Mouse (Mus musculus) adrenal gland, postnatal 25 days (tissue): ENCODE measurements around the gene Spsb1. TPM values are rescaled to one million over a fixed set of nuclear protein-coding genes. Genes with fewer than 3 reads are reported as not detected.
A peak's percentile ranks its signal among the peaks of the same experiment; 100 is the strongest.

Source experiments
- DNase-seq: peaks from one replicate; pipeline ENCODE4 v3.0.0; 2021; ENCODE audit warnings: mixed read lengths
- total RNA-seq: library from RNA; stranded (reverse); gene quantifications from 2 replicates; pipeline ENCODE4 v1.2.3, GENCODE M21; 2021

The Spsb1 gene
- total RNA-seq, 1 experiment from 2014 or later: 23.7 TPM

- no peak for DNase-seq
Observed at GRCm38 (mm10) chr4:149983921-149984645, 29.2 kb upstream of the Spsb1 start.

DNA sequence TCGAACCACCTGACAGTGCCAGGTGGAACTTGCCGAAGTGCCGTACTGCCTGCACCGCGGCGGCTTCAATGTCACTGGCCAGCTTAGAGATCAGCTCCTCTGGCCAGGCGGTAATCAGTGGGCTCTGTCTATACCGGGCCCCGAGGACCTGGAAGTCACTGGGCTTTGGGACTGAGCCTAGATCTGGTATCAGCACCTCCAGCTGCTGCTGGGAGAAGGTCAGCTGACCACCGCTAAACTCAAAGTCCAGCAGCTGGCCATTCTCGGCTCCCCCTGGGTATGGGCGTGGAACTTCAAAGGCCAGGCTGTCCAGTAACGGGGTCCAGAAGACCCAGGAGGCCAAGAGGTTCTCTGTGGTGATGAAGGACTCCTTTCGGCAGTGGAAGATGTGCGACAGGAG, 27.3 kb upstream of the Spsb1 start:
- no peak for DNase-seq

DNA sequence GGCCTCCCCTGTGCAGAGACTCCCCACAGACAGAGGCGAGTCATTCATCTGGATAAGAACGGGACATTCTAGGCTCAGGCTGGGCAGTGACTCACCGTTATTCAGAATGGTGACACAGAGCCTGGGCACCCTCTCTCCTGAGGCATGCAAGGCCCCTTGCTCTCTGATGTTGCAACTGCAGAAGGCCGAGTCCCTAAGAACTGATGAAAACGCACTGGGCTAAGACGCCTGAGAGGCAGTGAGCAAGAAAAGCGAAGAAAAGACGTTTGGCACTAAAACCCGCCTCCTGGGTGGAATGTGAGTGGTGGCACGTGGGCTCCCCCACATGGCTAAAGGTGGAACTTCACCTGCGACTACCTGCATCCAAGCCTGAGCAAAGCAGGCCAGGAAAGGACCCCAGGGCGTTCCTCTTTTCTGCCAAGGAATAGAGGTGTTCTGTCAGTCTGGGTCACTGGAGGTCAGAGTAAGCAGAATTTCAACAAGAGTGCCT, 25.0 kb upstream of the Spsb1 start:
- DNase-seq: peak; percentile 79

DNA sequence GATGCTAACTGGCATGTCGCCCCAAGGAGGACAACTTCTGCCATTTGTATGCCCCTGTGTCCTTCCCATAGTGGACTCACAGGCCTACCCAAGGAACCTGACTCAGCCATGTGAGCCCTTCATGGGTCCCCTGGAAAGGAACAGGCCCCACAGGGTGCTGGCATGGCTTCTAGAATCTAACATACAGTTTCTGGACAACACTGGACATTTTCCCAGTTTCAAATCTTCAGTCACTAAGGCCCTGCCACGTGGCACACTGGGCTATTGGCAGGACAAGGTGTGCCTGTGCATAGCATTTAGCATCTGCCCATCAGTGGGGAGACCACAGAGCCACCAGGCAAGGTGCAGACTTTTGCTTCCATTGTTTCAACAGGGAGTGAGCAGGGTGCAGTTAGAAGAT, 24.0 kb upstream of the Spsb1 start:
- DNase-seq: no peak

GRCm38 (mm10) chr4:149977801-149978544, 23.1 kb upstream of the Spsb1 start:
- DNase-seq: peak; percentile 64

GRCm38 (mm10) chr4:149977181-149977580, 22.3 kb upstream of the Spsb1 start:
- no peak for DNase-seq

- DNase-seq: peak; percentile 60
Observed at GRCm38 (mm10) chr4:149975730-149976254, 20.9 kb upstream of the Spsb1 start.

GRCm38 (mm10) chr4:149975291-149975690, 20.4 kb upstream of the Spsb1 start:
- DNase-seq: peak; percentile 30

DNA sequence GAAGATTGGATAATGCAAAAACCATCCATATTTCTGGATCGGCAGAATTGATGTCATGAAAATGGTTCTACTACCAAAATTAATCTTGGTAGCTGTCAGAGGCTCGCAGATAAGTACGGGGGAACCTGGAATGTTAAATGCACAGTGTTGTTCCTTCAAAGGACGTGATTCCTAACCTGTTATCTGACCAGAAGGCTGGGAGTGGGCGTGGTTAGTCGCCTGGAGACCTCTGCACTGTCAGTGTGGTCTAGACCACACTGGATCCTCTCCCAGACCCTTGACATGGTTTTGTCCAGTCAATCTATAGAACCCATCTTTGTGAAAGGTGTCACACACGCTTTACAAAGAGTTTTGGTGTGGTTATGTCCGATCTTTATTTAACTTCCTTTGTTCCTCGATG, 16.6 kb upstream of the Spsb1 start:
- DNase-seq: no peak

DNA sequence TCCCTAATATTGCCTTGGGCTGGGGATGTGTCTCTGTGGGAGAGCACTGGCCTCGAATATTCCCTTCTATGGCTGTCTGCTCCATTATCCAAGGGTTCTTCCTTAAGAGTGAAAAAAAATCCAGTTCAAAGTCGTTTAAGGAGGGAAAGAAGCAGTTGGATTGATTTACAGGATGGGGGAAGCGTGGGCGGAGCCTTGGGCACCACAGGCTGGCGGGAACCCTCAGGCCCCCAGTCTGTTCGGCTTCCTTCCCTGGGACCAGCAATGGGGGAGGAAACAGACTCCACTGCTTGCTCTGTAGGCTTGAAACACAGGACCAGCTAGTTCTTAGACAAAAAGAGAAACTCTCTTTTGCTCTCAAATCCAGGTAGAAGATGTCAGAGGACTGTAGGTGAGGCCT, 13.7 kb upstream of the Spsb1 start:
- DNase-seq: no peak

DNA sequence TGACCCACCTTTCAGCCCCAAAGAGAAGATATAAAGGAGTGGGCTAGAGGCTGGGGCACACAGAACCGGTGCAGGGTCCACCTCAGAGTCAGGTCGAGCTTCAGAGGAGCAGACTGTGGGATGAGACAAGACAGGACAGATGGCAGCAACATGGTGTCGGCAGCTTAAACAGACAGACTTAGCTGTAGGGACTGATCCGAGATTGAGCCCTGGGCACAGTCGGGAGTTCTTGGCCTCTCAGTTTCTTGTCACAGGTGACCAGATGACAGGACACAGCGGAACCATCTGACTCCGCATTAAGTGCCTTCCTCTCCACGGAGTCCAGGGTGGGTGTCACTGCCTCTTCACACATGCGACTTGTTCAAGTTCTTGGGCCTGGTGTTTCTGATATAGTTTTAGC, 12.1 kb upstream of the Spsb1 start:
- DNase-seq: no peak

DNA sequence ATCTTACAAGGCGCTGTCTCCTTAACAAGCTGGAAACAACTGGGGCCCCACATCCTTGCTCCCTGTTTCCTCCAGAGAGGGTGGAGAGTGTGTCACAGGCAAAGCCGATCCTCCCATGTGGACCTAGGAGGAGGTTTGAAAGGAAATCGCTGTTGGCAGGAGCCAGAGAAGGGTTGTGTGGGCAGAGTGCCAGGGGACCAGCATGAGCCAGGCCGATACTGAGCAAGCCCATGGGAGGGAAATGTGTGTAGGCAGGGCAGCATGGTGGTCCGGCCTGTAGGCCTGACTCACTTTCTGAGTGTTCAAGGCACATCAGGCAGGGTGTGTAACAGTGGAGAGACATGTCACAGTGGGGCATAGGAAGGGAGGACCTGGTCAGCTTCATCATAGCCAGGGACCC, 11.4 kb upstream of the Spsb1 start:
- DNase-seq: peak; percentile 76

- DNase-seq: no peak
Observed at GRCm38 (mm10) chr4:149965672-149966071, 10.8 kb upstream of the Spsb1 start.

GRCm38 (mm10) chr4:149965242-149965641, 10.4 kb upstream of the Spsb1 start:
- no peak for DNase-seq

- DNase-seq: no peak
Observed at GRCm38 (mm10) chr4:149964770-149965169, 9.9 kb upstream of the Spsb1 start.

DNA sequence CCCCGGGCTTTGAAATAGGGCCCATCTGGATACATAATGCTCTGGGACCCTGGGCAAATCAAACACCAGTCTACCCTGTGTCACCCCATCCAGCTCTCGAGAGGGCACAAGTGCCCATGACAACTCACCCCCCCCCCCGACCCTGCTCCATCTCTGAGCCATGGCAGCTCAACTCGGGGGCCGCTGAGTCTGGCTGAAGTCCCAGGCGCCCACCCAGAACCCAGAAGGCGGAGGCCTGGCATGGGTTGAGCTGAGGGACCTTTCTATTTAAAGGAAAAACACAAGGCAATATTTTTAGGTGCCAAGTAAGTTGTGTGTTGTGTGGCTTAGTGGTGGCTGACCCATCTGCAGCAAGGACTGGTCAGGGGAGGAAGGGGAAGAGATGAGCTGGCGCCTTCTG, 9.4 kb upstream of the Spsb1 start:
- no peak for DNase-seq

DNA sequence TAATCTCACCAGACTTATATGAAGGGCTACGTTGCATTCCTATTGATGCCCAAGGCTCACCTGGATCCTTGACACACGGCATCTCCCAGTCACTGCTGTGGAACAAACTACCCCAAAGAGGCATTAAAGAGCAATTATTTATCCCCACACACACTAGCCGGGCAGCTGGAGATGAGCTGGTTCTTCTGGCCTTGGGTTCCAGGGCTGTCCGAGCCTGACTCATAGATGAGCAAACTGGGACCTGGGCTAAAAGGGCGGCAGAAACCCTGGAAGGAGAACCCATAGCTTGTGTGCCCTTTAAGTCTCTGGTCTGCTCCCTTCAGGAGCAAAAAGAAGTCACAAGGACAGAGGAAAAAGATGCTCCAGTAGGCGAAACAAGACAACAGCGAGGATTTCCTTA, 5.5 kb upstream of the Spsb1 start:
- peak; percentile 40 for DNase-seq

GRCm38 (mm10) chr4:149959816-149960215, 5.0 kb upstream of the Spsb1 start:
- DNase-seq: no peak

- peak; percentile 83 for DNase-seq
Observed at GRCm38 (mm10) chr4:149958566-149958965, 3.7 kb upstream of the Spsb1 start.

GRCm38 (mm10) chr4:149956048-149956447, 1.2 kb upstream of the Spsb1 start:
- no peak for DNase-seq

DNA sequence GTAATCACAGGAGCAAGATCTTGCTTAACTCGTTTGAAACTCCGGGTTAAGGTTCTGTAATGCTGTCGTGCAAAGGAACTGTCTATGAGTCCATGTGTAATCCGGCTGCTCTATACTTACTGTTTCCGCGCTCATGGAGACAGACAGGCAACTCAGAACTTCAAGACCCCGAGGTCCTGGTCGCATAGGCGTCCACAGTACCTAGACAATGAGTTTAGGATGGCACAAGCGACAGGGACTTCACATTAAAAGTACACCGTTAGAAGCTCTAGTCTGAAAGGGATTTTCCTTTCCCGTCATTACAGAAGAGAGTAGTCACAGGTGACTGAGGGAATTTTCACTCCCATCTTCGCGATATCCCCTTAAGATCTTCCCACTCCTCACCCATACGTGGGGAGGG, 788 bp upstream of the Spsb1 start:
- no peak for DNase-seq

DNA sequence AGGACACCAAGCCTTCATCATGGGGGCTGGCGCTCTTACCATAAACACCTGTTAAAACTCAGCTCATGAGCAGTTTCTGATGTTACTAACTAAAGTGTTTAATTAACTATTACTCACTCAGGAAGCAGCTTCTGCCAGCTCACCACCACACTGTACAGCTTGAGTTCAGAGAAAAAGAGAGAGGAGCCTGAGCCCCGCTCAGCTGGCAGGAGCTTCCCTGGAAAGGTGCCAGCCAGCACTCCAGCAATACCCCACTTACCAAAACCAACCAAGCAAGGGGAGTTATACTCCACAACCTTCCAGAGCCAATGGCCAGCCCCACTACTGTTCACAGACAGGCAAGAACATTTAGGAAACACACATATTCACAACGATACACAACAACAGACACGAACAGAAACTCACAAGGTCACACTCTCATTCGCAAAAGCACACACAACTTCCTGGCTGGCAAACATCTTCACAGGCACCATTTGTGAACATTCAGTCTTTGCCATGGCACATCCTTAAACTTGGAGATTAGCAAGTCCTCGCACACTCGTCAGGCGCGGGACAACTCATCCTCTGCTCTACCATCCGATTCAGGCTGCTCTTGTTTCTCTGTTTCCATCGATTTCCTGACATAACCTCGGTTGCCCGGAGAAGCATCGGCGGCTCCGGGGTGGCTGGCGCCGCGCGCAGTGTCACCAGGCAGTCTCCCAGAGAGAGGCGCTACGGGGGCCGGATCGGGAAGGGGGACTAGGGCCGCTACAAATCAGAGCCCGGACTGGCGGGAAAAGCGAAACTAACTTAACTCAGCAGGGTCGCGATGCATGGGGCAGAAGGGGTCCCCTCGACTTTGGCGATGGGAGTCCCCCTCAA, 992 bp downstream of the Spsb1 start:
- DNase-seq: peak; percentile 66

- DNase-seq: no peak
Observed at GRCm38 (mm10) chr4:149952201-149952600, 2.6 kb downstream of the Spsb1 start.
